Mouse (Mus musculus) hindbrain, embryonic 13.5 days (tissue): ENCODE data around the gene Tmem207. TPM values are rescaled to one million over a fixed set of nuclear protein-coding genes. Genes with fewer than 3 reads are reported as not detected.

Source experiments
- ATAC-seq: fragments of 200-750 bp; cut with Nextera tagmentation; 2 replicates; pipeline ENCODE4 v1.8.0; 2017; ENCODE audit warnings: moderate TSS enrichment; ENCODE audit not compliant: low FRiP score
- H3K27ac ChIP-seq: fragments of 300-500 bp; sonication (generic); 2 replicates; pipeline ENCODE4 v1.5.1; 2015; ENCODE audit warnings: inconsistent platforms, mild to moderate bottlenecking, moderate library complexity
- H3K27me3 ChIP-seq: fragments of 300-500 bp; sonication (generic); 2 replicates; pipeline ENCODE4 v1.6.1; 2015; ENCODE audit warnings: mild to moderate bottlenecking, inconsistent platforms
- H3K36me3 ChIP-seq: fragments of 300-500 bp; sonication (generic); 2 replicates; pipeline ENCODE4 v1.6.1; 2015; ENCODE audit warnings: mild to moderate bottlenecking, inconsistent platforms
- H3K4me1 ChIP-seq: fragments of 300-500 bp; sonication (generic); replicated peaks from 2 replicates; pipeline ENCODE4 v1.6.1; 2015; ENCODE audit warnings: inconsistent platforms
- H3K4me2 ChIP-seq: fragments of 300-500 bp; sonication (generic); 2 replicates; pipeline ENCODE4 v1.6.1; 2015; ENCODE audit warnings: inconsistent platforms, mild to moderate bottlenecking, moderate library complexity
- H3K4me3 ChIP-seq: fragments of 300-500 bp; sonication (generic); 2 replicates; pipeline ENCODE4 v1.5.1; 2015; ENCODE audit warnings: mild to moderate bottlenecking, inconsistent platforms
- H3K9ac ChIP-seq: fragments of 300-500 bp; sonication (generic); 2 replicates; pipeline ENCODE4 v1.6.1; 2015; ENCODE audit warnings: mild to moderate bottlenecking, inconsistent platforms
- H3K9me3 ChIP-seq: fragments of 300-500 bp; sonication (generic); 2 replicates; pipeline ENCODE4 v1.6.1; 2016; ENCODE audit warnings: inconsistent platforms
- WGBS: fragments of 180-500 bp; shearing (Covaris S2); methylation state at CpG from one replicate; pipeline ENCODE4 v1.1.7; 2015; 5-methylcytosine and 5-hydroxymethylcytosine counted together
- polyA plus RNA-seq: library from polyadenylated mRNA; unstranded; fragments of >200 nt; fragmentation: Nextera tagmentation; extraction: Ambion mirVana; gene quantifications from 2 replicates; pipeline ENCODE4 v1.2.1, GENCODE M21; 2015

Gene Tmem207
- 0.14 and 0.16 TPM in 2 replicates for polyA plus RNA-seq

DNA sequence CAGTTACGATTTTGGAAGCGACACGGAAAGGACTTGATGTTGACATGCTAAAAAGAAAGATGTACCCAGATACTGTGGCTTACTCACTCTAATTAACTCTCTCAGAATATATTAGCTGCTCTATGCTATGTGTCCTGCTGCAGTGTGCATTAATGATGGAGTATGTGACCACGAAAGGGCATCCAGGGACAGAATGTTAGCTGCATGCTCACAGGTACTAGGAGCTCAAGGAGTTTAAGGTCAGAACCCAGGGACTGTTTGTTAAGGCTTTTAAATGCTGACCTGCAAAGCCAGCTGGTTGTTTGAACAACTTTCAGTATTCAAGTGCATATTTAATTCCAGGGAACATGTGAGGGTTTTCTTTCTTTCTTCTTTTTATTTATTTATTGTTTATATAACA is at the start of gene Tmem207:
Gene Tmem207 (minus strand): TSS at position 101 of the 400 bp plus-strand sequence.
- ATAC-seq: no peak

DNA sequence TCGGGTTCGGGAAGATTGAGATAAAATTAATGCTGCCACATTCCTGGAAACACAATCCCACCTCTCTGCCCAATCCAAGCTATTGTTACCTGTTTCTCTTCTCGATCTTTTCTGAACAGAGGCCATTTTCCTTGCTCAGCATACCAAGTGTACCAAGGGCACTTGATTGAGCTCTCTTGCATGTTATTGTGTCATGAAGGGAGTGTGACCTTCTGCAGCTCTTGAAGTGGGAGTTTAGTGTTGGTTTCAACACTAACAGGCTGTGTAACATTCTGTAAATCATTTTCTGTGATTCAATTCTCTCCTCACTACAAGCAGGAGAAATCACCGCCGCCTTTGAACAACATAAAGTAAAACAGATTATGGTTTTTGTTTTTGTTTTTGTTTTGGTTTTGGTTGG is 47.6 kb upstream of the Tmem207 start:
- Histone ChIP-seq H3K9ac (no peak overlapping the region), H3K27me3 (no peaks in the 10 kb centered on the region), H3K4me3 (no peak overlapping the region), H3K9me3 (no peaks in the 10 kb centered on the region), H3K27ac (no peak overlapping the region), H3K36me3 (no peaks in the 10 kb centered on the region), H3K4me2 (no peak overlapping the region), H3K4me1 (no peaks in the 10 kb centered on the region)
- no peak for ATAC-seq
- 92% methylated on average over 5 of the region's 5 CpGs for WGBS

More for the DNA sequence above, at the start of gene Tmem207:
- Histone ChIP-seq H3K27me3 (no peaks in the 10 kb centered on the region), H3K36me3 (no peaks in the 10 kb centered on the region), H3K9me3 (no peaks in the 10 kb centered on the region), H3K27ac (0 out of 2 replicates have a peak within 1 kb of the TSS, but pooled peaks have one; percentile 18), H3K9ac (no peak within 1 kb of the TSS), H3K4me1 (peaks cover 24% of the 10 kb centered on the region), H3K4me3 (no peak within 1 kb of the TSS), H3K4me2 (no peak within 1 kb of the TSS)
- WGBS: 79% methylated on average over 4 of the region's 4 CpGs

DNA sequence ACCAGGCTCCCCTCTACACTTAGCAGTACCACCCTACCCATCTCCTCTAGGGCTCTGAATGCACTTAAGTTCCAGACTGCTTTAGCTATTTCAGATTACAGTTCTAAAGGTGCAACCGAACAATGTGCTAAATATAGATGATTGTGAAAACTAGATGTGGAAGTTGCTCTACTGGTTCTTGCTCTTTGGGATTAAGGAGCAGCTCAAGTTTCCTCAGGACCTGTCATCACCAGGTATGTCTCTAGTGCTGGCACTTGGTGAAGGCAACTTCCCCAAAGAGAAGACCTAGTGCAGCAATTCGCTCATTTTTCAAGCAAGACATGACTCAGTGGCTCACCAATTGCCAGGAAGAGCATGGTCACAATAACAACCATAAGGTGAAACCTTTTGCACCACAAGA is 45.3 kb upstream of the Tmem207 start:
- H3K27ac ChIP-seq: no peak overlapping the region
- H3K4me1 ChIP-seq: no peaks in the 10 kb centered on the region
- H3K9ac ChIP-seq: no peak overlapping the region
- no peaks in the 10 kb centered on the region for H3K27me3 ChIP-seq
- no peak overlapping the region for H3K4me3 ChIP-seq
- H3K9me3 ChIP-seq: no peaks in the 10 kb centered on the region
- H3K36me3 ChIP-seq: no peaks in the 10 kb centered on the region
- H3K4me2 ChIP-seq: no peak overlapping the region
- WGBS: 88% methylated on average over 2 of the region's 2 CpGs
- no peak for ATAC-seq

DNA sequence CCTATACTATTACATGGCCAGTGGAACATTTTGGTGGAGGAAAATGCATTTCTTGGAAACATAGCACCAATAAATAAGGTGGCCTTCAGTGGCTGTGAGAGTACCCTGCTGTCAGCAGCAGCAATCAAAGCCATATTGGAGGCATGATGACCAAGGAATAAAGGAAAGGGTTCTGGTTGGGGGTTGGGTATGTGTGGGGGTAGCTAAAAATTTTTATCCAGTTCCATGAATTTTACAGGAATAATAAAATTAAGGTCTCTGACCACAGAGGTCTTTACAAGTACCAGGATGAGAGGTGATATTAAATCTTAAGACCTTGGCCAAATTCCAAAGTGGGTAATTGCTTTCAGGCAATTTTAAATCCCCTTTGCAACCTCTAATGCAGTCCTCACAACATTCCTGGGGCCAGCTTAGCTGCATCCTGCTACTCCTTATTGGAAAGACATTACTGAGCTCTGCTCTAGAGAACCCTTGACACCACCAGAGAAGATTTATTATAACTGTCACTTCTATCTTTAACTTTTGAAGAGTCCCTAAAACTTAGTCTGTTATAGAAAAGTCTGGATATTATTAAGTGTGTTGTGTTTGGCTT is 42.9 kb upstream of the Tmem207 start:
- ATAC-seq: no peak

DNA sequence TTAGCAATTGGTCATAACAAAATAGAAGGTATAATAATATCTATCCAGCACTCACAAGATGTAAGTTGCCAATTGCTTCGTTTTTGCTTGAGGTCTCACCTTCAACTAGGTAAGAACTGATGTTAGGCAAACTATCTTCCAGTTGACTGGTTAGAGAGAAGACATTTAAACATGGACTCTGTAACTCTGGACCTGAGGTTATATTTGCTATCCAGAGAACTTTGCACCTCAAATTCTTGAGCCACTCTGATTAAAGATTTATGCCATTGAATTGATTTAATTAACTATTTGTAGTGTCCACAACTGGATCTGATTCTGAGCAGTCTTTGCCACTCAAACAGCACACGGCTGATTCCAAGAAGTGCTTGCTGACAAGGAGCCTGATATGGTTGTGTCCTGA is 36.2 kb upstream of the Tmem207 start:
- Histone ChIP-seq H3K9me3 (no peaks in the 10 kb centered on the region), H3K27ac (no peak overlapping the region), H3K9ac (no peak overlapping the region), H3K4me3 (no peak overlapping the region), H3K27me3 (no peaks in the 10 kb centered on the region), H3K36me3 (no peaks in the 10 kb centered on the region), H3K4me2 (no peak overlapping the region), H3K4me1 (no peaks in the 10 kb centered on the region)
- ATAC-seq: no peak
- WGBS: 85% methylated on average over 2 of the region's 2 CpGs

More for the DNA sequence above, 42.9 kb upstream of the Tmem207 start:
- no peak overlapping the region for H3K4me3 ChIP-seq
- no peak overlapping the region for H3K27ac ChIP-seq
- H3K4me2 ChIP-seq: no peak overlapping the region
- no peak overlapping the region for H3K9ac ChIP-seq
- H3K36me3 ChIP-seq: no peaks in the 10 kb centered on the region
- H3K9me3 ChIP-seq: no peaks in the 10 kb centered on the region
- no peaks in the 10 kb centered on the region for H3K4me1 ChIP-seq
- no peaks in the 10 kb centered on the region for H3K27me3 ChIP-seq

DNA sequence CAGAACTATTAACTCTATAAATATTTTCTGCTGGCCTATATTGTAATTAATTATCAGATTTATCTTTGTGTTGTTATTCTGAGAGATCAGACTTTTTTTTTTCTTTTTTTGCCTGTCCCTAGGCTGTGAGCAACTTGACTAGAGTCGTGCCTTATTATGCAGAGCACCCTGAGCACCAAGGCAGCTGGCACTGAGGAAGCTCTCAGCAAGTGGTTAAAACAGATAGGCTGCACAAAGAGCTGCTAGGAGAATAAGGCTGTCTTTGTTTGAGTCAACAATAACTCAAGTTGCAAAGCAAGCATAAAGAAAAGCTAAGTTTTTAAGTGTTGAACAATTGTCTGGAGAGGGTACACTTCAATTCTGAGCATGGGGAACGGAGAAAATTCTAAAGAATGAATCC is 35.2 kb upstream of the Tmem207 start:
- Histone ChIP-seq H3K9me3 (no peaks in the 10 kb centered on the region), H3K27me3 (no peaks in the 10 kb centered on the region), H3K4me3 (no peak overlapping the region), H3K4me2 (no peak overlapping the region), H3K4me1 (no peaks in the 10 kb centered on the region), H3K27ac (no peak overlapping the region), H3K9ac (no peak overlapping the region), H3K36me3 (no peaks in the 10 kb centered on the region)
- WGBS: 11% methylated on average over 2 of the region's 2 CpGs
- no peak for ATAC-seq

DNA sequence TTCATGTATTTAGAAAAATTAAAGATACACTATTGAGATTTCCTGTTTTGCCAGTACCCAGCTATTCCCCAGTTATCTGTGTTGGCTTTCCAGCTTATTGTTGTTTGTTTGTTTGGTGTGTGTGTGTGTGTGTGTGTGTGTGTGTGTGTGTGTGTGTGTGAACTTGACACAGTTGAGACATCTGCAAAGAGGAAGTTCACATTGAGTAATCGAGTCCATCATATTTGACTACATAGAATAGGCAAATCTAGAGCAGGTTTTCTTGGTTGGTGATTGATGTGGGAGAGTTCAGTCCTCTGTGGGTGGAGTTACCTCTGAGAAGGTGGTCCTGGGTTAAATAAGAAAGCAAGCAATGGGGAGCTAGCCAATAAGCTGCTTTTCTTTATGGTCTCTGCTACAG is 32.2 kb upstream of the Tmem207 start:
- WGBS: 95% methylated on average over 1 of the region's 1 CpGs
- no peak for ATAC-seq

DNA sequence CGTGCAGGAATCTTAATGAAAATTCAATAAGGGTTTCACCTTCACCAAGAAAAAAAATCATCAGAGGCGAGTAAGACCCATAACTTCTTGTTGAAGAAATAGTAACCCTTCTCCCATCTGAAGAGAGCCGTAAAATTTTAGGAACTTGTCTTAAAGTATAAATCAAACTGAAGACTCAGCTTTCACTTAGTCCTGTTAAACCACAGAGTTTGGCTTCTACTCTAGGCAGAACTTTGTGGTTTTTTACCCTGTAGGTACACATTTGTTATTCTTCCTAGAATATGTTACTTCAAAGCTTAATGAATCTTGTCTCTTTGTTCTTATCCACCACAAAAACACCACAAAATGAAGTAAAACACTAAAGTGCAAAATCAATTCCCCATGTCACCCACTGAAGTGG is 25.7 kb upstream of the Tmem207 start:
- Histone ChIP-seq H3K4me2 (no peak overlapping the region), H3K4me3 (no peak overlapping the region), H3K9me3 (no peaks in the 10 kb centered on the region), H3K27me3 (no peaks in the 10 kb centered on the region), H3K27ac (no peak overlapping the region), H3K4me1 (peaks cover 3% of the 10 kb centered on the region), H3K36me3 (no peaks in the 10 kb centered on the region), H3K9ac (no peak overlapping the region)
- 91% methylated on average over 3 of the region's 3 CpGs for WGBS
- ATAC-seq: no peak

More for the DNA sequence above, 32.2 kb upstream of the Tmem207 start:
- no peaks in the 10 kb centered on the region for H3K4me1 ChIP-seq
- H3K27me3 ChIP-seq: no peaks in the 10 kb centered on the region
- no peaks in the 10 kb centered on the region for H3K9me3 ChIP-seq
- H3K27ac ChIP-seq: no peak overlapping the region
- no peak overlapping the region for H3K4me2 ChIP-seq
- H3K36me3 ChIP-seq: no peaks in the 10 kb centered on the region
- no peak overlapping the region for H3K4me3 ChIP-seq
- H3K9ac ChIP-seq: no peak overlapping the region

DNA sequence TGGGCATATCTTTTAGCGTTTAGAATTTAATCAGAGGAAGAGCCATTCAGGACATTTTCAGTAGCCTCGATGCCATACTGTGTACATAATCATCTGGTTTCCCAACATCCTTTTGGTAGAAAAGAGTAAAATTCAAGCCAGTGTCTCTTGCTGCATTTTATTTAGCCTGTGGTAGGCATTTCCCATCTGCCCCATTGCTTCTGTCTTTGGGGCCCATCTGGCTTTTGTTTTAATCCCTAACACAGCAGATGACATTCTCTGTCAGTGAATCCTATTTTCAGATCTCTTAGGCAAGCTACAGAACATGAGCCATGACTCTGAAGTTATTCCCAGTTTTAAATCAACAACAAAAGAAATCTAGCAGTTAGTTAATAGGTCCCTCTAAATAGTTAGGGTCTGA is 22.7 kb upstream of the Tmem207 start:
- ATAC-seq: no peak
- no peak overlapping the region for H3K27ac ChIP-seq
- H3K9ac ChIP-seq: no peak overlapping the region
- no peaks in the 10 kb centered on the region for H3K27me3 ChIP-seq
- H3K4me2 ChIP-seq: no peak overlapping the region
- peaks cover 13% of the 10 kb centered on the region for H3K4me1 ChIP-seq
- no peaks in the 10 kb centered on the region for H3K36me3 ChIP-seq
- 89% methylated on average over 2 of the region's 2 CpGs for WGBS
- H3K4me3 ChIP-seq: no peak overlapping the region
- H3K9me3 ChIP-seq: no peaks in the 10 kb centered on the region

DNA sequence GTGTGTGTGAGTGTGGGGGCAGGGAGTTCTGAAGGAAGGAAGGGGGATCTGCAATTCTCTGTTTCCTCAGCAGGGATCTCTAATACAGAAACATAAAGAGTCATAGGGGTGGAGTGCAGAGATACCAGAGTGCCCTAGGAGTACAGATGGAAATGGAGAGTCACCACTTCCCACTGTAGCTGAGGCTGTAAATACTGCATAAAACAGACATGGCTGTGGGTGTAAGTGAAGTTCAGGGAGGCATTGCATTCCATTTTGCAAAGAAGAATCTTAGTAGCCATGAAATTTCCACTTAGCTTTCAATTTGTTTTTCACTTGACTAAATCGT is 20.3 kb upstream of the Tmem207 start:
- Histone ChIP-seq H3K27ac (peak overlapping the region; percentile 68), H3K36me3 (no peaks in the 10 kb centered on the region), H3K9ac (no peak overlapping the region), H3K4me3 (no peak overlapping the region), H3K27me3 (no peaks in the 10 kb centered on the region), H3K4me1 (peaks cover 13% of the 10 kb centered on the region), H3K4me2 (peak overlapping the region; percentile 10), H3K9me3 (no peaks in the 10 kb centered on the region)
- peak; percentile 45; the same call in 1 of the 2 replicates for ATAC-seq
- 62% methylated on average over 1 of the region's 1 CpGs for WGBS

DNA sequence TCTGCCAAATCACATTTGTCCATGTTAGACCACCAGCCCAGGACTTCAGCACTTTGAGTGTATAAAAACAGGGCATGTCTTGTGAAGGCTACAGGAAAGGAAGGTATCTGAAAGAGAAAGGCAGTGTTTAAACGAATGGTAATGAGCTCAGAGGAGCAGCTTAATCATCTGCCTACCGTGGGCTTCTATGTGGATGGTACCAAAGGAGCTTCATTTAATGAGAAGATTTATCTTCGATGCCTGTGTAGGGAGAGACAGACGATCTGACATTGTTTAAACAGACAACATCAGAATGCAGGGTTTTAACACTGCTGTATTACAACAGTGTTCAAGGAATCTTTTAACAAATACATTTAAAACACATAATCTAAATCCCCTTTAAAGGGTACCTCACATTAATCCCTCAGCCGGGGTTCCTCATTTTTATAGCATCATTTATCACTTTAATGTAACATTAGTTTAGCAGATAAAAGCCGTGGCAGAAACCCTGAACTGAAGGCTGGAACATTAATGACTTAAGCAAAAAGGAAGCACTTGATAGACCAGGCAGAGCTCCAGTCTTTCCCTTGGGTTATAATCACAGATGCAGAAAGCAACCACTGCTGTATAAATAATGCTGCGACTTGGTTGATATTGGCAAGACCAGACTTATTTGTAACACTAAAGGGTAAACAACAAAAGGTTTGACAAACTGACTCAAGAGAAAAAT is 19.8 kb upstream of the Tmem207 start:
- peak; percentile 62 for ATAC-seq
- no peaks in the 10 kb centered on the region for H3K27me3 ChIP-seq
- H3K9ac ChIP-seq: no peak overlapping the region
- peaks cover 13% of the 10 kb centered on the region for H3K4me1 ChIP-seq
- WGBS: 24% methylated on average over 7 of the region's 7 CpGs
- H3K27ac ChIP-seq: peak overlapping the region; percentile 68
- no peaks in the 10 kb centered on the region for H3K9me3 ChIP-seq
- H3K4me3 ChIP-seq: no peak overlapping the region
- peak overlapping the region; percentile 10 for H3K4me2 ChIP-seq
- H3K36me3 ChIP-seq: no peaks in the 10 kb centered on the region

DNA sequence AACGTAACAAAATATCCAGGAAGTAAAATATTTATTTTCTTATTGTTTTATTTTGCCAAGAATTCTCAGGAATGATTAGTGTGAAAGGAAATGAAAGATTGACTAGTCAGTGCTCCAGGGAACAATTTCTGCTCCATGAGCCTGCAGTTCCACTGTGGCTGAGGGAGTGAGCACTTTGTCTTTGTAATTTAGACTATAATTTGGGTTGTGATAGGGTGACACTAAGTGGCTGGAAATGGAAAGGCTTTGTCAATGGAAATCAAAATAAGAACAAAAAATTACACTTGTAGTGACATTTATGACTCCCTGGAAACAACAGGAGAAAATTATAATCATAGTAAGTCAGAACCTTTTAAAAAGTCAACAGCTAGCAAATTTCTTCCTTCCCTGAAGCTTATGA is 5.7 kb upstream of the Tmem207 start:
- ATAC-seq: no peak
- H3K36me3 ChIP-seq: no peaks in the 10 kb centered on the region
- no peak overlapping the region for H3K4me3 ChIP-seq
- peaks cover 16% of the 10 kb centered on the region for H3K4me1 ChIP-seq
- no peaks in the 10 kb centered on the region for H3K9me3 ChIP-seq
- 89% methylated on average over 1 of the region's 1 CpGs for WGBS
- H3K27ac ChIP-seq: no peak overlapping the region
- no peak overlapping the region for H3K4me2 ChIP-seq
- H3K27me3 ChIP-seq: no peaks in the 10 kb centered on the region
- H3K9ac ChIP-seq: no peak overlapping the region

DNA sequence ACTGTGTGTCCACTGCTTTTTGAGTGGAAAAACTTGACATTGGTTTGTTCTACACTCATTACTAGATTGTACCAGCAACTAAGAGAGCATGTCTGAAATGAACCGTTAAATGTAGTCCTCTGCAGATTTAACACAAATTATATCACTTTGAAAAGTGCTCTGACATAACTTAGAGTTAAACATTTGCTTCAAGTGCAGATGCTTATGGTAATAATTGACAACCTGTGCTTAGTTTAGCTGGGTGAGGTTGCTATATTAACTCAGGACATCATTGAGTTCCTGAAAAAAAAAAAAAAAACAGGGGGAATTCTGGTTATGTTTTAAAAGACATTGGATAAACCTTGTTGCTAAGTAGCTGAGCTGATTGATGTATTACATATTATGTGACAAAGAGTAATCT is 3.9 kb upstream of the Tmem207 start:
- H3K27ac ChIP-seq: no peak overlapping the region
- WGBS: 84% methylated on average over 1 of the region's 1 CpGs

More for the DNA sequence above, 3.9 kb upstream of the Tmem207 start:
- Histone ChIP-seq H3K27me3 (no peaks in the 10 kb centered on the region), H3K4me1 (peaks cover 24% of the 10 kb centered on the region), H3K9me3 (no peaks in the 10 kb centered on the region), H3K36me3 (no peaks in the 10 kb centered on the region), H3K9ac (no peak overlapping the region), H3K4me2 (no peak overlapping the region), H3K4me3 (no peak overlapping the region)
- ATAC-seq: no peak
